Mouse (Mus musculus): Measurements from ENCODE around the gene 5730522E02Rik. TPM values are rescaled to one million over a fixed set of nuclear protein-coding genes. Genes with fewer than 3 reads are reported as not detected.

5730522E02Rik gene
- polyA plus RNA-seq, 1 experiment: 0.25 TPM

- no peak overlapping the region for H3K4me3 ChIP-seq (ENCODE audit: control insufficient read depth, low read depth, low read length)
- no peaks in the 10 kb centered on the region for H3K36me3 ChIP-seq (ENCODE audit: control insufficient read depth, insufficient read depth, low read length)
- no peaks in the 10 kb centered on the region for H3K27me3 ChIP-seq (ENCODE audit: control insufficient read depth, insufficient read depth, low read length)
- TF ChIP-seq POLR2A (IDR thresholded peaks at IDR 0.05; ENCODE audit: control insufficient read depth, low read depth, low read length): no peak
- TF ChIP-seq CTCF (IDR thresholded peaks at IDR 0.05; ENCODE audit: control insufficient read depth, insufficient read depth, insufficient replicate concordance, low read depth, low read length): no peak
- no peaks in the 10 kb centered on the region for H3K4me1 ChIP-seq (ENCODE audit: control insufficient read depth, insufficient read depth, low read length)
- H3K27ac ChIP-seq (ENCODE audit: control insufficient read depth, insufficient read depth, low read depth, low read length): no peak overlapping the region
These were observed 197.0 kb downstream of the 5730522E02Rik start for GRCm38 (mm10) chr11:26013527-26013926.

- no peak overlapping the region for H3K4me3 ChIP-seq (ENCODE audit: control insufficient read depth, low read depth, low read length)
- no peaks in the 10 kb centered on the region for H3K36me3 ChIP-seq (ENCODE audit: control insufficient read depth, insufficient read depth, low read length)
- no peak for TF ChIP-seq CTCF (IDR thresholded peaks at IDR 0.05; ENCODE audit: control insufficient read depth, insufficient read depth, insufficient replicate concordance, low read depth, low read length)
- TF ChIP-seq POLR2A (IDR thresholded peaks at IDR 0.05; ENCODE audit: control insufficient read depth, low read depth, low read length): no peak
- H3K4me1 ChIP-seq (ENCODE audit: control insufficient read depth, insufficient read depth, low read length): no peaks in the 10 kb centered on the region
- no peaks in the 10 kb centered on the region for H3K27me3 ChIP-seq (ENCODE audit: control insufficient read depth, insufficient read depth, low read length)
- H3K27ac ChIP-seq (ENCODE audit: control insufficient read depth, insufficient read depth, low read depth, low read length): no peak overlapping the region
These were observed 206.5 kb downstream of the 5730522E02Rik start for GRCm38 (mm10) chr11:26004018-26004417.

GRCm38 (mm10) chr11:25999738-26000137 lies 210.8 kb downstream of the 5730522E02Rik start:
- Histone ChIP-seq H3K36me3 (ENCODE audit: control insufficient read depth, insufficient read depth, low read length) (no peaks in the 10 kb centered on the region), H3K27ac (ENCODE audit: control insufficient read depth, insufficient read depth, low read depth, low read length) (no peak overlapping the region), H3K4me1 (ENCODE audit: control insufficient read depth, insufficient read depth, low read length) (no peaks in the 10 kb centered on the region), H3K27me3 (ENCODE audit: control insufficient read depth, insufficient read depth, low read length) (no peaks in the 10 kb centered on the region), H3K4me3 (ENCODE audit: control insufficient read depth, low read depth, low read length) (no peak overlapping the region)
- TF ChIP-seq CTCF (IDR thresholded peaks at IDR 0.05; ENCODE audit: control insufficient read depth, insufficient read depth, insufficient replicate concordance, low read depth, low read length): no peak
- no peak for TF ChIP-seq POLR2A (IDR thresholded peaks at IDR 0.05; ENCODE audit: control insufficient read depth, low read depth, low read length)

GRCm38 (mm10) chr11:25997469-25997868 lies 213.1 kb downstream of the 5730522E02Rik start:
- no peak overlapping the region for H3K27ac ChIP-seq (ENCODE audit: control insufficient read depth, insufficient read depth, low read depth, low read length)
- no peaks in the 10 kb centered on the region for H3K4me1 ChIP-seq (ENCODE audit: control insufficient read depth, insufficient read depth, low read length)
- H3K27me3 ChIP-seq (ENCODE audit: control insufficient read depth, insufficient read depth, low read length): no peaks in the 10 kb centered on the region
- no peak overlapping the region for H3K4me3 ChIP-seq (ENCODE audit: control insufficient read depth, low read depth, low read length)
- H3K36me3 ChIP-seq (ENCODE audit: control insufficient read depth, insufficient read depth, low read length): no peaks in the 10 kb centered on the region
- TF ChIP-seq CTCF (IDR thresholded peaks at IDR 0.05; ENCODE audit: control insufficient read depth, insufficient read depth, insufficient replicate concordance, low read depth, low read length) (no peak), POLR2A (IDR thresholded peaks at IDR 0.05; ENCODE audit: control insufficient read depth, low read depth, low read length) (no peak)

- no peaks in the 10 kb centered on the region for H3K27me3 ChIP-seq (ENCODE audit: control insufficient read depth, insufficient read depth, low read length)
- TF ChIP-seq POLR2A (IDR thresholded peaks at IDR 0.05; ENCODE audit: control insufficient read depth, low read depth, low read length): no peak
- TF ChIP-seq CTCF (IDR thresholded peaks at IDR 0.05; ENCODE audit: control insufficient read depth, insufficient read depth, insufficient replicate concordance, low read depth, low read length): no peak
- H3K36me3 ChIP-seq (ENCODE audit: control insufficient read depth, insufficient read depth, low read length): no peaks in the 10 kb centered on the region
- H3K4me3 ChIP-seq (ENCODE audit: control insufficient read depth, low read depth, low read length): no peak overlapping the region
- H3K27ac ChIP-seq (ENCODE audit: control insufficient read depth, insufficient read depth, low read depth, low read length): no peak overlapping the region
- H3K4me1 ChIP-seq (ENCODE audit: control insufficient read depth, insufficient read depth, low read length): no peaks in the 10 kb centered on the region
These were observed 216.4 kb downstream of the 5730522E02Rik start for GRCm38 (mm10) chr11:25994128-25994527.

- no peak for TF ChIP-seq CTCF (IDR thresholded peaks at IDR 0.05; ENCODE audit: control insufficient read depth, insufficient read depth, insufficient replicate concordance, low read depth, low read length)
- no peak for TF ChIP-seq POLR2A (IDR thresholded peaks at IDR 0.05; ENCODE audit: control insufficient read depth, low read depth, low read length)
- Histone ChIP-seq H3K4me3 (ENCODE audit: control insufficient read depth, low read depth, low read length) (no peak overlapping the region), H3K27ac (ENCODE audit: control insufficient read depth, insufficient read depth, low read depth, low read length) (no peak overlapping the region)
These were observed 218.3 kb downstream of the 5730522E02Rik start for GRCm38 (mm10) chr11:25992216-25992615.

GRCm38 (mm10) chr11:25978736-25979276 lies 231.8 kb downstream of the 5730522E02Rik start:
- H3K4me1 ChIP-seq (ENCODE audit: control insufficient read depth, insufficient read depth, low read length): no peaks in the 10 kb centered on the region
- no peak overlapping the region for H3K27ac ChIP-seq (ENCODE audit: control insufficient read depth, insufficient read depth, low read depth, low read length)
- H3K36me3 ChIP-seq (ENCODE audit: control insufficient read depth, insufficient read depth, low read length): no peaks in the 10 kb centered on the region
- H3K27me3 ChIP-seq (ENCODE audit: control insufficient read depth, insufficient read depth, low read length): no peaks in the 10 kb centered on the region
- TF ChIP-seq POLR2A (IDR thresholded peaks at IDR 0.05; ENCODE audit: control insufficient read depth, low read depth, low read length) (no peak), CTCF (IDR thresholded peaks at IDR 0.05; ENCODE audit: control insufficient read depth, insufficient read depth, insufficient replicate concordance, low read depth, low read length) (no peak)
- H3K4me3 ChIP-seq (ENCODE audit: control insufficient read depth, low read depth, low read length): no peak overlapping the region

More at GRCm38 (mm10) chr11:25992216-25992615, 218.3 kb downstream of the 5730522E02Rik start:
- H3K27me3 ChIP-seq (ENCODE audit: control insufficient read depth, insufficient read depth, low read length): no peaks in the 10 kb centered on the region
- H3K4me1 ChIP-seq (ENCODE audit: control insufficient read depth, insufficient read depth, low read length): no peaks in the 10 kb centered on the region
- no peaks in the 10 kb centered on the region for H3K36me3 ChIP-seq (ENCODE audit: control insufficient read depth, insufficient read depth, low read length)
